Mouse (Mus musculus) spleen, adult 2 months (tissue): ENCODE measurements around the gene Dlec1.

Source experiments
- CTCF ChIP-seq: fragments of 200-500 bp; IDR thresholded peaks from 2 replicates; pipeline ENCODE4 v1.5.1; 2011; ENCODE audit warnings: mild to moderate bottlenecking, inconsistent platforms; ENCODE audit not compliant: insufficient read depth, insufficient read length, insufficient replicate concordance; ENCODE audit errors: extremely low read depth
- POLR2A ChIP-seq: fragments of 200-500 bp; IDR thresholded peaks from 2 replicates; pipeline ENCODE4 v1.6.1; 2011; ENCODE audit warnings: low read depth, low read length, inconsistent platforms

DNA sequence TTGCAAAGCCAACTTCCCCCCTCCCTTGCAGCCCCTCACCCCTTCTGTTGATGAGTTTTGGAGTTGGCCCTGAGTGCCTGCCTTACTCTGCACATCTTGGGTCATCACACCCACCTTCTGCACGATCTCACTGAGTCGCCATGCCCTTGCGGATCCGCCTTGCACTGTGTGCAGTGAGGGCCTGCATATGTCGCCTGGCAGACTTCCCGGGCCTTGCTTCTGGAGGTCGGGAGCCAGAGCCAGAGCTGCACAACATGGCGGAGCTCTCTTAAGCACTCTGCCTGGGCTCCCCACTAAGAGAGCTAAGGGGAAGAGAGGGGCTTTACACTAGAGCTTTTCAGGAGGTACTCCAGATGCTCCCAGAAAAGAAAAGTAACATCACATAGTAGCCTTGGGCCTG is 42.4 kb downstream of the Dlec1 start:
- TF ChIP-seq CTCF = no peak
- no peak for TF ChIP-seq POLR2A
